Mouse (Mus musculus): ENCODE measurements around the gene Vmn1r135. TPM values are rescaled to one million over a fixed set of nuclear protein-coding genes. Genes with fewer than 3 reads are reported as not detected.
"Not testable (repeated sequence)": the region's sequence is repeated elsewhere in the genome, so short reads cannot be mapped to it uniquely, and the experiment has no call there.

The Vmn1r135 gene
- total RNA-seq (2021) (not detected), polyA plus RNA-seq (2012; rRNA removed) (not detected in 2 replicates)
- long read RNA-seq = 0 reads

DNA sequence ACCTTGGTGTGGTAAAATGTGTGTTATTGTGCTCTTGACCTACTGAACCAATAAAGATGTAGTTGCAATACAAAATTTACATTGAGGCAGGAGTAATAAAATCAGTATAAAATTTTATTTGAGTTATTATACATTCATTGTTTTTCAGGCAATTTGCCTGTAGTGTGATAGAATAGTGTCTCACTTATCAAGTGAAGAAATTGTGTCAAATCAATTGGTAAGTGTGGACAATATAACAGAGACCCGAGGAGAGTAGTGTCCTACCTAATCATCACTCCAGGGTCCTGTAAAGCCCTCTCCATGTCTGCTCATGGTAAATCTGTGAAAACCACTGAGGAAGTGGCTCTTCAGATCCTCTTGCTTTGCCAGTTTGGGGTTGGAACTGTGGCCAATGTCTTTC is at the start of gene Vmn1r135:
Gene Vmn1r135 (plus strand): TSS at position 301 of the 400 bp plus-strand sequence.
- WGBS = no CpG with 5 or more reads among the region's 1 CpGs
- H3K27ac ChIP-seq; H3K79me2 ChIP-seq (replicated peaks; ENCODE audit: control insufficient read depth, insufficient read depth, low read length); DNase-seq; intact Hi-C loops (cut with DNase I); H3K9ac ChIP-seq (ENCODE audit: low read depth, low read length); H3K27me3 ChIP-seq (ENCODE audit: control insufficient read depth, insufficient read depth, low read length); H3K4me1 ChIP-seq (ENCODE audit: control insufficient read depth, insufficient read depth, low read length); H3K4me3 ChIP-seq; H3K36me3 ChIP-seq (ENCODE audit: control insufficient read depth, insufficient read depth, low read length): not testable (repeated sequence)

DNA sequence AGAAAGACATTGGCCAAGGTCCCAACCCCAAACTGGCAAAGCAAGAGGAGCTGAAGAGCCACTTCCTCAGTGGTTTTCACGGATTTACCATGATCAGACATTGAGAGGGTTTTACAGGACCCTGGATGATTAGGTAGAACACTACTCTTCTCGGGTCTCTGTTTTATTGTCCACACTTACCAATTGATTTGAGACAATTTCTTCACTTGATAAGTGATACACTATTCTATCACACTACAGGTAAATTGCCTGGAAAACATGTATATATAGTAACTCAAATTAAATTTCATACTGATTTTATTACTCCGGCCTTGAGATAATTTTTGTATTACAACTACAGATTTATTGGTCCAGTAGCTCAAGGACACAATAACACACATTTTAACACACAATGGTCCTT is 35.5 kb upstream of the Vmn1r135 start, which contains the start of gene Gm4177:
Gene Gm4177 (minus strand): TSS at position 101 of the 400 bp plus-strand sequence.
- H3K36me3 ChIP-seq (ENCODE audit: control insufficient read depth, insufficient read depth, low read length) = not testable (repeated sequence)
- no CpG with 5 or more reads among the region's 3 CpGs for WGBS

DNA sequence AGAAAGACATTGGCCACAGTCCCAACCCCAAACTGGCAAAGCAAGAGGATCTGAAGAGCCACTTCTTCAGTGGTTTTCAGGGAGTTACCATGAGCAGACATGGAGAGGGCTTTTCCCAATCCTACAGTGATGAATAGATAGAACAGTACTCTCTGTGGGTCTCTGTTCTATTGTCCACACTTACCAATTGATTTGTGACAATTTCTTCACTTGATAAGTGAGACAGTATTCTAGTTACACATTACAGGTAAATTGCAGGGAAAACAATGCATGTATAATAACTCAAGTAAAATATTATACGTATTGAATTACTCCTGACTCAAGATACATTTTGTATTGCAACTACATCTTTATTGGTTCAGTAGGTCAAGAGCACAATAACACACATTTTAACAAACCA is 12.0 kb downstream of the Vmn1r135 start, which contains the start of gene Gm5725:
Gene Gm5725 (minus strand): TSS at position 101 of the 400 bp plus-strand sequence.
- H3K4me1 ChIP-seq (ENCODE audit: control insufficient read depth, insufficient read depth, low read length); H3K36me3 ChIP-seq (ENCODE audit: control insufficient read depth, insufficient read depth, low read length); H3K27ac ChIP-seq; H3K79me2 ChIP-seq (replicated peaks; ENCODE audit: control insufficient read depth, insufficient read depth, low read length); DNase-seq; H3K27me3 ChIP-seq (ENCODE audit: control insufficient read depth, insufficient read depth, low read length); H3K4me3 ChIP-seq; intact Hi-C loops (cut with DNase I); H3K9ac ChIP-seq (ENCODE audit: low read depth, low read length): not testable (repeated sequence)
- WGBS = no CpG with 5 or more reads among the region's 1 CpGs

More for the DNA sequence above, 35.5 kb upstream of the Vmn1r135 start, which contains the start of gene Gm4177:
- DNase-seq; intact Hi-C loops (cut with DNase I); H3K27me3 ChIP-seq (ENCODE audit: control insufficient read depth, insufficient read depth, low read length); H3K4me1 ChIP-seq (ENCODE audit: control insufficient read depth, insufficient read depth, low read length); H3K9ac ChIP-seq (ENCODE audit: low read depth, low read length); H3K27ac ChIP-seq; H3K4me3 ChIP-seq; H3K79me2 ChIP-seq (replicated peaks; ENCODE audit: control insufficient read depth, insufficient read depth, low read length): not testable (repeated sequence)

Other genes starting within 250 kb of the Vmn1r135 start
- gene Vmn1r132, start 218.3 kb upstream of the Vmn1r135 start, total RNA-seq (2021) = not detected
- not detected in 2 replicates for gene Vmn1r132, start 218.3 kb upstream of the Vmn1r135 start, polyA plus RNA-seq (2012; rRNA removed)
- not detected for gene Gm4175, start 70.9 kb upstream of the Vmn1r135 start, total RNA-seq (2021)
- not detected in 2 replicates for gene Gm4175, start 70.9 kb upstream of the Vmn1r135 start, polyA plus RNA-seq (2012; rRNA removed)
- not detected for gene Gm4177, start 35.6 kb upstream of the Vmn1r135 start, total RNA-seq (2021)
- not detected in 2 replicates for gene Gm4177, start 35.6 kb upstream of the Vmn1r135 start, polyA plus RNA-seq (2012; rRNA removed)
- not detected for gene Gm5725, start 11.9 kb downstream of the Vmn1r135 start, total RNA-seq (2021)
- gene Gm5725, start 11.9 kb downstream of the Vmn1r135 start, polyA plus RNA-seq (2012; rRNA removed) = not detected in 2 replicates
- not detected for gene Gm5891, start 88.9 kb downstream of the Vmn1r135 start, total RNA-seq (2021)
- not detected in 2 replicates for gene Gm5891, start 88.9 kb downstream of the Vmn1r135 start, polyA plus RNA-seq (2012; rRNA removed)
- gene Vmn1r137, start 162.2 kb downstream of the Vmn1r135 start, total RNA-seq (2021) = not detected
- gene Vmn1r137, start 162.2 kb downstream of the Vmn1r135 start, polyA plus RNA-seq (2012; rRNA removed) = not detected in 2 replicates
- gene Vmn1r138, start 196.5 kb downstream of the Vmn1r135 start, total RNA-seq (2021) = not detected
- gene Vmn1r138, start 196.5 kb downstream of the Vmn1r135 start, polyA plus RNA-seq (2012; rRNA removed) = not detected in 2 replicates
- gene Gm6176, start 224.0 kb downstream of the Vmn1r135 start, total RNA-seq (2021) = not detected
- not detected in 2 replicates for gene Gm6176, start 224.0 kb downstream of the Vmn1r135 start, polyA plus RNA-seq (2012; rRNA removed)
- gene Vmn1r139, start 236.7 kb downstream of the Vmn1r135 start, total RNA-seq (2021) = not detected
- gene Vmn1r139, start 236.7 kb downstream of the Vmn1r135 start, polyA plus RNA-seq (2012; rRNA removed) = not detected in 2 replicates